In the genomic region with DNA sequence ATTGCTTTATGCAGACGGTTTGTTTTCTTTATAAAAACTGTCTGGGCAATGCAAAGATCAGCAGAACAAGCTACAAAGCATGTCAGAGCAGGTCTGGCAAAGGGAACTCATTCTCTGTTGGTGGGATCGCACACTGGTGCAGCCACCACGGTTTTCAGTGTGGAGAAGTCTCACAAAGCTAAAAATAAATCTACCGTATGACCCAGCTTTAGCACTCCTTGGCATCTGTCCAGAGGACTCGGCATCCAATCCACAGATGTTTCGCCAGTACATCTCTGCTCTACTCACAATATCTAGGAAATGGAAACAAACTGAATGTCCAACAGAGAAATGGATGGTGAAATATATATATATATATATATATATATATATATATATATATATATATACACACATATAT, we compare ENCODE assay signal across 25 mouse cellular contexts.
A peak's percentile ranks its signal among the peaks of the same experiment; 100 is the strongest.
DNase-seq lines count a peak whose midpoint lies in the region; ATAC-seq and TF ChIP-seq lines count a peak whose summit lies in the region.
"Had no signal": no experiment of that assay in that cellular context is flagged by ENCODE, and none has a peak within 500 bp of the region (broad histone marks: within the 10 kb centered on the region; RNA-seq: fewer than 3 reads in every experiment).

No protein-coding gene starts in this region.

- H3K27ac ChIP-seq in embryonic facial prominence, embryonic 14.5 days (replicated peaks; ENCODE audit: low read depth, low read length), result no peak overlapping the region
- no peak overlapping the region for H3K27ac ChIP-seq in embryonic facial prominence, embryonic 10.5 days (replicated peaks)
- no peak overlapping the region for H3K27ac ChIP-seq in hindbrain, postnatal 0 days
- no peak overlapping the region for H3K27ac ChIP-seq in hindbrain, embryonic 13.5 days
- peak overlapping the region; percentile 43; the same call in 1 of the 2 replicates for H3K27ac ChIP-seq in heart, postnatal 0 days (ENCODE audit: low read depth)
- H3K27ac ChIP-seq: embryonic facial prominence, embryonic 15.5 days; gastrocnemius, adult 2 months; kidney, embryonic 15.5 days; left cerebral cortex, adult 2 months; midbrain, embryonic 12.5 days had no signal

- H3K4me3 ChIP-seq in embryonic facial prominence, embryonic 14.5 days (ENCODE audit: low read depth, low read length), result no peak overlapping the region
- no peak overlapping the region for H3K4me3 ChIP-seq in embryonic facial prominence, embryonic 10.5 days
- no peak overlapping the region for H3K4me3 ChIP-seq in hindbrain, postnatal 0 days (ENCODE audit: low read length)
- H3K4me3 ChIP-seq in hindbrain, embryonic 13.5 days, result no peak overlapping the region
- no peak overlapping the region for H3K4me3 ChIP-seq in heart, postnatal 0 days (ENCODE audit: low read depth, low read length)
- H3K4me3 ChIP-seq: embryonic facial prominence, embryonic 15.5 days; gastrocnemius, adult 2 months; kidney, embryonic 15.5 days; left cerebral cortex, adult 2 months; midbrain, embryonic 12.5 days had no signal

- H3K27me3 ChIP-seq in embryonic facial prominence, embryonic 14.5 days (replicated peaks; ENCODE audit: control insufficient read depth, insufficient read depth, low read length), result no peaks in the 10 kb centered on the region
- no peaks in the 10 kb centered on the region for H3K27me3 ChIP-seq in embryonic facial prominence, embryonic 10.5 days (replicated peaks; ENCODE audit: low read depth, poor library complexity, severe bottlenecking)
- H3K27me3 ChIP-seq in hindbrain, postnatal 0 days (ENCODE audit: insufficient read depth, low read length), result no peaks in the 10 kb centered on the region
- H3K27me3 ChIP-seq in hindbrain, embryonic 13.5 days, result no peaks in the 10 kb centered on the region
- no peaks in the 10 kb centered on the region for H3K27me3 ChIP-seq in heart, postnatal 0 days (ENCODE audit: control insufficient read depth, insufficient read depth, low read length)
- H3K27me3 ChIP-seq: embryonic facial prominence, embryonic 15.5 days; kidney, embryonic 15.5 days; midbrain, embryonic 12.5 days; Patski had no signal

- no peak overlapping the region for H3K4me2 ChIP-seq in embryonic facial prominence, embryonic 14.5 days (ENCODE audit: low read depth, low read length)
- H3K4me2 ChIP-seq in hindbrain, postnatal 0 days (ENCODE audit: low read depth, low read length), result no peak overlapping the region
- no peak overlapping the region for H3K4me2 ChIP-seq in hindbrain, embryonic 13.5 days
- no peak overlapping the region for H3K4me2 ChIP-seq in heart, postnatal 0 days (ENCODE audit: low read depth, low read length)
- H3K4me2 ChIP-seq: embryonic facial prominence, embryonic 15.5 days; kidney, embryonic 15.5 days; liver, embryonic 11.5 days; midbrain, embryonic 12.5 days had no signal

- no peak overlapping the region for H3K9ac ChIP-seq in embryonic facial prominence, embryonic 14.5 days (ENCODE audit: low read depth, low read length)
- no peak overlapping the region for H3K9ac ChIP-seq in hindbrain, postnatal 0 days (replicated peaks; ENCODE audit: low read length)
- H3K9ac ChIP-seq in hindbrain, embryonic 13.5 days, result no peak overlapping the region
- H3K9ac ChIP-seq in heart, postnatal 0 days (replicated peaks; ENCODE audit: low read depth, low read length), result no peak overlapping the region
- H3K9ac ChIP-seq: embryonic facial prominence, embryonic 15.5 days; kidney, embryonic 15.5 days; liver, postnatal 0 days; midbrain, embryonic 12.5 days had no signal

- peak; percentile 35 for DNase-seq in embryonic facial prominence, embryonic 14.5 days (ENCODE audit: low spot score)
- DNase-seq in embryonic facial prominence, embryonic 10.5 days (ENCODE audit: low spot score), result no peak
- DNase-seq in hindbrain, postnatal 0 days (ENCODE audit: low spot score), result peak; percentile 19
- DNase-seq in brain, adult 2 months (ENCODE audit: low read depth, low spot score), result peak; percentile 12
- DNase-seq in heart, postnatal 0 days (ENCODE audit: low spot score), result peak; percentile 67
- DNase-seq in embryo, embryonic 10 days (ENCODE audit: low spot score), result no peak
- no peak for DNase-seq in left cerebral cortex, adult 8-10 months (ENCODE audit: low spot score in 2 of 2)
- DNase-seq: adrenal gland, adult 2 months; cerebellum, adult 9-10 months; embryo, embryonic 11 days; gastrocnemius, adult 2 months; kidney, adult 11 months; kidney, postnatal 36 days; liver, postnatal 0 days; lung, postnatal 10 days; thymus, adult 18-20 months; thymus, postnatal 4 days had no signal

- no peaks in the 10 kb centered on the region for H3K9me3 ChIP-seq in embryonic facial prominence, embryonic 14.5 days (ENCODE audit: control insufficient read depth, low read length)
- H3K9me3 ChIP-seq in embryonic facial prominence, embryonic 10.5 days, result no peaks in the 10 kb centered on the region
- H3K9me3 ChIP-seq in hindbrain, postnatal 0 days (ENCODE audit: low read length), result no peaks in the 10 kb centered on the region
- no peaks in the 10 kb centered on the region for H3K9me3 ChIP-seq in hindbrain, embryonic 13.5 days
- H3K9me3 ChIP-seq in heart, postnatal 0 days (replicated peaks; ENCODE audit: control insufficient read depth, low read length), result no peaks in the 10 kb centered on the region
- H3K9me3 ChIP-seq: embryonic facial prominence, embryonic 15.5 days; kidney, embryonic 15.5 days; midbrain, embryonic 12.5 days had no signal

- no peak for TF ChIP-seq CTCF in hindbrain, postnatal 0 days (IDR thresholded peaks at IDR 0.05; ENCODE audit: low read depth)
- TF ChIP-seq CTCF in heart, postnatal 0 days (IDR thresholded peaks at IDR 0.05; ENCODE audit: low read depth), result no peak

- 40% methylated on average over 6 of the region's 6 CpGs for WGBS in embryonic facial prominence, embryonic 14.5 days
- WGBS in embryonic facial prominence, embryonic 10.5 days, result 85% methylated on average over 6 of the region's 6 CpGs
- 49% methylated on average over 6 of the region's 6 CpGs for WGBS in hindbrain, postnatal 0 days
- WGBS in hindbrain, embryonic 13.5 days, result 79% methylated on average over 6 of the region's 6 CpGs
- WGBS in heart, postnatal 0 days, result 16% methylated on average over 6 of the region's 6 CpGs

- H3K36me3 ChIP-seq in embryonic facial prominence, embryonic 14.5 days (ENCODE audit: control insufficient read depth, insufficient read depth, low read length), result no peaks in the 10 kb centered on the region
- H3K36me3 ChIP-seq in embryonic facial prominence, embryonic 10.5 days (replicated peaks), result no peaks in the 10 kb centered on the region
- no peaks in the 10 kb centered on the region for H3K36me3 ChIP-seq in hindbrain, postnatal 0 days (ENCODE audit: insufficient read depth, low read length)
- no peaks in the 10 kb centered on the region for H3K36me3 ChIP-seq in hindbrain, embryonic 13.5 days
- no peaks in the 10 kb centered on the region for H3K36me3 ChIP-seq in heart, postnatal 0 days (replicated peaks; ENCODE audit: control insufficient read depth, insufficient read depth, low read length)
- H3K36me3 ChIP-seq: embryonic facial prominence, embryonic 15.5 days; kidney, embryonic 15.5 days; midbrain, embryonic 12.5 days had no signal

- no peak for ATAC-seq in embryonic facial prominence, embryonic 14.5 days (ENCODE audit: low read depth)
- ATAC-seq in hindbrain, postnatal 0 days, result no peak
- ATAC-seq in hindbrain, embryonic 13.5 days (ENCODE audit: low FRiP score), result no peak
- ATAC-seq in heart, postnatal 0 days (ENCODE audit: insufficient read depth, low read depth), result peak; percentile 57; the same call in 1 of the 2 replicates
- ATAC-seq: forebrain, embryonic 14.5 days; liver, postnatal 0 days; Patski had no signal

- TF ChIP-seq EP300 in heart, postnatal 0 days (IDR thresholded peaks at IDR 0.05; ENCODE audit: low read depth), result no peak

- no peaks in the 10 kb centered on the region for H3K4me1 ChIP-seq in embryonic facial prominence, embryonic 14.5 days (ENCODE audit: control insufficient read depth, insufficient read depth, low read length)
- no peaks in the 10 kb centered on the region for H3K4me1 ChIP-seq in embryonic facial prominence, embryonic 10.5 days
- H3K4me1 ChIP-seq in hindbrain, postnatal 0 days (ENCODE audit: insufficient read depth, low read length), result no peaks in the 10 kb centered on the region
- H3K4me1 ChIP-seq in hindbrain, embryonic 13.5 days (replicated peaks), result no peaks in the 10 kb centered on the region
- peaks cover 5% of the 10 kb centered on the region for H3K4me1 ChIP-seq in heart, postnatal 0 days (ENCODE audit: control insufficient read depth, insufficient read depth)
- H3K4me1 ChIP-seq: embryonic facial prominence, embryonic 15.5 days; kidney, embryonic 15.5 days; midbrain, embryonic 12.5 days had no signal

Comparison
In these comparisons a context has a peak if more than half of its experiments do, and no peak if none do; other contexts are left out.
1. DNase-seq: peak in embryonic facial prominence, embryonic 14.5 days (single experiment), hindbrain, postnatal 0 days (single experiment), brain, adult 2 months (single experiment) and heart, postnatal 0 days (single experiment); none in embryonic facial prominence, embryonic 10.5 days (single experiment), embryo, embryonic 10 days (single experiment) and left cerebral cortex, adult 8-10 months (0 of 2).